Mouse (Mus musculus): ENCODE results near the gene Tmem62. TPM values are rescaled to one million over a fixed set of nuclear protein-coding genes. Genes with fewer than 3 reads are reported as not detected.

The Tmem62 gene
- 4.6 and 5.6 TPM in 2 replicates for polyA plus RNA-seq (2015; fragmentation: Nextera tagmentation; extraction: Ambion mirVana)

GRCm38 (mm10) chr2:120976990-120977925, at the start of gene Tmem62:
Tmem62 (plus strand) TSS chr2:120977017.
- Histone ChIP-seq H3K4me3 (ENCODE audit: low read length) (peak within 1 kb of the TSS; percentile 74), H3K36me3 (ENCODE audit: control insufficient read depth, insufficient read depth, low read length) (no peaks in the 10 kb centered on the region), H3K4me2 (ENCODE audit: low read depth, low read length) (peak within 1 kb of the TSS; percentile 99), H3K27ac (ENCODE audit: low read length) (peak within 1 kb of the TSS; percentile 84), H3K9ac (ENCODE audit: low read length) (peak within 1 kb of the TSS; percentile 87), H3K4me1 (replicated peaks; ENCODE audit: control insufficient read depth, insufficient read depth, low read length) (0 out of 2 replicates have a peak, but pooled peaks cover 3% of the 10 kb centered on the region), H3K27me3 (ENCODE audit: control insufficient read depth, insufficient read depth, low read depth, low read length) (no peaks in the 10 kb centered on the region; the same call in 1 of the 2 replicates), H3K9me3 (ENCODE audit: control insufficient read depth, low read length) (no peaks in the 10 kb centered on the region)
- 1% methylated on average over 66 of the region's 71 CpGs for WGBS
- peak; percentile 90 for ATAC-seq (ENCODE audit: low read depth)

- Histone ChIP-seq H3K36me3 (ENCODE audit: control insufficient read depth, insufficient read depth, low read length) (peaks cover 21% of the 10 kb centered on the region), H3K4me3 (ENCODE audit: low read length) (no peak overlapping the region), H3K27me3 (ENCODE audit: control insufficient read depth, insufficient read depth, low read depth, low read length) (no peaks in the 10 kb centered on the region), H3K4me2 (ENCODE audit: low read depth, low read length) (no peak overlapping the region), H3K9ac (ENCODE audit: low read length) (no peak overlapping the region), H3K27ac (ENCODE audit: low read length) (no peak overlapping the region), H3K9me3 (ENCODE audit: control insufficient read depth, low read length) (no peaks in the 10 kb centered on the region), H3K4me1 (replicated peaks; ENCODE audit: control insufficient read depth, insufficient read depth, low read length) (no peaks in the 10 kb centered on the region)
- 76% methylated on average over 3 of the region's 3 CpGs for WGBS
- ATAC-seq (ENCODE audit: low read depth) = no peak
These were observed 43.8 kb upstream of the Tmem62 start for GRCm38 (mm10) chr2:120933038-120933437.

DNA sequence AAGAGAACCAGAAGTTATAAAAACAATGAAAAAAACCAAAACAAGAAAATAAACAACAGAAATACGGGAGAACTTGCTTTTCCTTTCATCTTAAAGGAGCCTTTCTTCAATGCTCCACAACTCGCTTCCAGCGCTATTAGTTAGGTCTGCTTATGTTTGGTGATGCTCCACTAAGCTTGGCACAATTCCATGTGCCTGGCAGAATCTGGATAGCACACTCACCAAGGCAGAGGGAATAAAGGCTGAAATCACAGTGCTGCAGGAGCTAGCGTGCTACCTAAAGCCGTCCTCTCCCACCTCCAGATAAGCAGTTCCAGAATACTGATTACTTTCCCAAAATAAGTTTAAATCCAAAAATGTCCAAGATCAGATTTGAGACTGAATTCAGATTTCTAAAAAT, 25.6 kb upstream of the Tmem62 start:
- H3K27ac ChIP-seq (ENCODE audit: low read length) = no peak overlapping the region
- no peak overlapping the region for H3K9ac ChIP-seq (ENCODE audit: low read length)
- H3K4me3 ChIP-seq (ENCODE audit: low read length) = no peak overlapping the region
- no peak for ATAC-seq (ENCODE audit: low read depth)
- H3K9me3 ChIP-seq (ENCODE audit: control insufficient read depth, low read length) = no peaks in the 10 kb centered on the region
- H3K4me2 ChIP-seq (ENCODE audit: low read depth, low read length) = no peak overlapping the region
- H3K4me1 ChIP-seq (replicated peaks; ENCODE audit: control insufficient read depth, insufficient read depth, low read length) = peaks cover 2% of the 10 kb centered on the region; the same call in 1 of the 2 replicates
- H3K27me3 ChIP-seq (ENCODE audit: control insufficient read depth, insufficient read depth, low read depth, low read length) = no peaks in the 10 kb centered on the region
- H3K36me3 ChIP-seq (ENCODE audit: control insufficient read depth, insufficient read depth, low read length) = peaks cover 14% of the 10 kb centered on the region
- 67% methylated on average over 5 of the region's 5 CpGs for WGBS

GRCm38 (mm10) chr2:120952176-120952938, 24.5 kb upstream of the Tmem62 start:
- ATAC-seq (ENCODE audit: low read depth) = peak; percentile 65
- Histone ChIP-seq H3K4me3 (ENCODE audit: low read length) (no peak overlapping the region), H3K27ac (ENCODE audit: low read length) (0 out of 2 replicates have a peak overlapping the region, but pooled peaks have one; percentile 17), H3K9ac (ENCODE audit: low read length) (no peak overlapping the region), H3K9me3 (ENCODE audit: control insufficient read depth, low read length) (no peaks in the 10 kb centered on the region), H3K4me1 (replicated peaks; ENCODE audit: control insufficient read depth, insufficient read depth, low read length) (peaks cover 2% of the 10 kb centered on the region; the same call in 1 of the 2 replicates), H3K27me3 (ENCODE audit: control insufficient read depth, insufficient read depth, low read depth, low read length) (no peaks in the 10 kb centered on the region), H3K36me3 (ENCODE audit: control insufficient read depth, insufficient read depth, low read length) (peaks cover 8% of the 10 kb centered on the region), H3K4me2 (ENCODE audit: low read depth, low read length) (no peak overlapping the region)
- WGBS = 39% methylated on average over 2 of the region's 2 CpGs

GRCm38 (mm10) chr2:120959363-120959762, 17.5 kb upstream of the Tmem62 start:
- H3K36me3 ChIP-seq (ENCODE audit: control insufficient read depth, insufficient read depth, low read length) = no peaks in the 10 kb centered on the region
- WGBS = 68% methylated on average over 2 of the region's 2 CpGs
- no peak overlapping the region for H3K9ac ChIP-seq (ENCODE audit: low read length)
- H3K4me2 ChIP-seq (ENCODE audit: low read depth, low read length) = no peak overlapping the region
- no peak overlapping the region for H3K4me3 ChIP-seq (ENCODE audit: low read length)
- peak overlapping the region; percentile 71 for H3K27ac ChIP-seq (ENCODE audit: low read length)
- H3K4me1 ChIP-seq (replicated peaks; ENCODE audit: control insufficient read depth, insufficient read depth, low read length) = peaks cover 7% of the 10 kb centered on the region
- no peaks in the 10 kb centered on the region for H3K9me3 ChIP-seq (ENCODE audit: control insufficient read depth, low read length)
- H3K27me3 ChIP-seq (ENCODE audit: control insufficient read depth, insufficient read depth, low read depth, low read length) = no peaks in the 10 kb centered on the region
- 0 out of 2 replicates have a peak, but pooled peaks have one; percentile 23 for ATAC-seq (ENCODE audit: low read depth)

GRCm38 (mm10) chr2:120959827-120960226, 17.0 kb upstream of the Tmem62 start:
- peak; percentile 83 for ATAC-seq (ENCODE audit: low read depth)
- Histone ChIP-seq H3K4me3 (ENCODE audit: low read length) (no peak overlapping the region), H3K9ac (ENCODE audit: low read length) (no peak overlapping the region), H3K27ac (ENCODE audit: low read length) (peak overlapping the region; percentile 71), H3K4me2 (ENCODE audit: low read depth, low read length) (peak overlapping the region; percentile 20; the same call in 1 of the 2 replicates), H3K9me3 (ENCODE audit: control insufficient read depth, low read length) (no peaks in the 10 kb centered on the region), H3K27me3 (ENCODE audit: control insufficient read depth, insufficient read depth, low read depth, low read length) (no peaks in the 10 kb centered on the region), H3K36me3 (ENCODE audit: control insufficient read depth, insufficient read depth, low read length) (no peaks in the 10 kb centered on the region), H3K4me1 (replicated peaks; ENCODE audit: control insufficient read depth, insufficient read depth, low read length) (peaks cover 7% of the 10 kb centered on the region)
- WGBS = 65% methylated on average over 5 of the region's 5 CpGs

- peaks cover 10% of the 10 kb centered on the region for H3K4me1 ChIP-seq (replicated peaks; ENCODE audit: control insufficient read depth, insufficient read depth, low read length)
- H3K4me3 ChIP-seq (ENCODE audit: low read length) = no peak overlapping the region
- no peaks in the 10 kb centered on the region for H3K9me3 ChIP-seq (ENCODE audit: control insufficient read depth, low read length)
- no peaks in the 10 kb centered on the region for H3K27me3 ChIP-seq (ENCODE audit: control insufficient read depth, insufficient read depth, low read depth, low read length)
- WGBS = 37% methylated on average over 1 of the region's 1 CpGs
- no peak overlapping the region for H3K9ac ChIP-seq (ENCODE audit: low read length)
- peak overlapping the region; percentile 20; the same call in 1 of the 2 replicates for H3K4me2 ChIP-seq (ENCODE audit: low read depth, low read length)
- peak overlapping the region; percentile 71 for H3K27ac ChIP-seq (ENCODE audit: low read length)
- peak; percentile 76; the same call in 1 of the 2 replicates for ATAC-seq (ENCODE audit: low read depth)
- no peaks in the 10 kb centered on the region for H3K36me3 ChIP-seq (ENCODE audit: control insufficient read depth, insufficient read depth, low read length)
These were observed 16.6 kb upstream of the Tmem62 start for GRCm38 (mm10) chr2:120960261-120960660.

- no peak for ATAC-seq (ENCODE audit: low read depth)
- Histone ChIP-seq H3K27ac (ENCODE audit: low read length) (0 out of 2 replicates have a peak overlapping the region, but pooled peaks have one; percentile 10), H3K27me3 (ENCODE audit: control insufficient read depth, insufficient read depth, low read depth, low read length) (no peaks in the 10 kb centered on the region), H3K4me3 (ENCODE audit: low read length) (no peak overlapping the region), H3K4me1 (replicated peaks; ENCODE audit: control insufficient read depth, insufficient read depth, low read length) (peaks cover 10% of the 10 kb centered on the region), H3K36me3 (ENCODE audit: control insufficient read depth, insufficient read depth, low read length) (no peaks in the 10 kb centered on the region), H3K9me3 (ENCODE audit: control insufficient read depth, low read length) (no peaks in the 10 kb centered on the region), H3K9ac (ENCODE audit: low read length) (no peak overlapping the region), H3K4me2 (ENCODE audit: low read depth, low read length) (no peak overlapping the region)
- 73% methylated on average over 7 of the region's 7 CpGs for WGBS
These were observed 13.7 kb upstream of the Tmem62 start for GRCm38 (mm10) chr2:120963110-120963509.

DNA sequence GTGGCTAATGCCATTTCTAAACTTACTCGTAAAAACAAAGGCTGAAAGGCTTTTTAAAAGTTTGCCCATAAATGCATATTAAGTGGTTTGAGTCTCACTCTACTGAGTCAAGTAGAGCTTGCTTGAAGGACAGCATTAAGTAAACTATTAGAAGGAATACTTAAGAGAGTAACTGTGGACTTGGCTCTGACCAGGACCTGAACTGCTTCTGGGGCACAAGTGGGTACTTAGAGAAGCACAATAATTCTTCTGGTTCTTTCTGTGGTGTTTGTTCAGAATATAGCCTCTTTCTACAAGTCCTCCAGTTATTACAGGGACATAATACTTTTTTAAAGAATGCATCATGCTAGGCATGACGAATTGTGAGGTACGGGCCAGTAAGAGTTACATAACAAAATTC, 11.3 kb upstream of the Tmem62 start:
- Histone ChIP-seq H3K9me3 (ENCODE audit: control insufficient read depth, low read length) (no peaks in the 10 kb centered on the region), H3K27me3 (ENCODE audit: control insufficient read depth, insufficient read depth, low read depth, low read length) (no peaks in the 10 kb centered on the region), H3K27ac (ENCODE audit: low read length) (no peak overlapping the region), H3K4me1 (replicated peaks; ENCODE audit: control insufficient read depth, insufficient read depth, low read length) (peaks cover 11% of the 10 kb centered on the region), H3K9ac (ENCODE audit: low read length) (no peak overlapping the region), H3K4me2 (ENCODE audit: low read depth, low read length) (no peak overlapping the region), H3K4me3 (ENCODE audit: low read length) (no peak overlapping the region), H3K36me3 (ENCODE audit: control insufficient read depth, insufficient read depth, low read length) (no peaks in the 10 kb centered on the region)
- peak; percentile 81 for ATAC-seq (ENCODE audit: low read depth)
- WGBS = 71% methylated on average over 3 of the region's 3 CpGs
